In the genomic region with DNA sequence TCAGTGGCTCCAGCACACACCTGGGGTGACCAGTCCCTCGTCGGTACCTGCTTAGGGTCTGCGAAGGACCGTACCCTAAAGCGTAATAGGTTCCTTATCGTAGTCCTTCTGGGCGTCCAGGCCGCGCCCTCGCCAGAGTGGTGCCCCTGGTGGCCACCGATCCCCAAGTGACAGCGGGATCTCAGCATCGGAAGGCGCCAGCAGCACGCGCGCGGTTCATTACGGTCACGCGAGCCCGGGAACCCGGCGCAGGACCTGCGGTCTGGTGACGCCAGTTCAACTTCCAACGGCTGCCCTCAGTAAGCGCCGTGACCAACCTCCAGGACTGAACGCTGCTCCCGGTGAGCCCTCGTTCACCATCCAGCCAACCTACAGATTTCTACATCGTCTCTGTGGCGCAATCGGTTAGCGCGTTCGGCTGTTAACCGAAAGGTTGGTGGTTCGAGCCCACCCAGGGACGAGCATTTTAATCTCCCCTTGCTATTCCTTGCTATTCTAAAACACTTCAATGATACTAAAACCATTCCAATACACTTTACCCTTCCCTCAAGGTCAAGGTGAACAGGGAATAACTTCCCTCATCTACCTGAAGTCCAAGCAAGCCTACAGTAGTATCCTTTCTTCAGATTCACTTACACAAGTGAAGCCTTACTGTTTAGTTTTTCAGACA, we compare ENCODE assay signal across 9 mouse cellular contexts. TPM values are rescaled to one million over a fixed set of nuclear protein-coding genes. Genes with fewer than 3 reads are reported as not detected.
A peak's percentile ranks its signal among the peaks of the same experiment; 100 is the strongest.
DNase-seq lines count a peak whose midpoint lies in the region; ATAC-seq and TF ChIP-seq lines count a peak whose summit lies in the region.
"Had no signal": no experiment of that assay in that cellular context is flagged by ENCODE, and none has a peak within 500 bp of the region (broad histone marks: within the 10 kb centered on the region; RNA-seq: fewer than 3 reads in every experiment).

No protein-coding gene starts in this region.

- peak overlapping the region; percentile 53 for H3K4me2 ChIP-seq in lung, embryonic 16.5 days (ENCODE audit: low read depth, low read length)
- 0 out of 2 replicates have a peak overlapping the region, but pooled peaks have one; percentile 8 for H3K4me2 ChIP-seq in forebrain, postnatal 0 days (ENCODE audit: low read depth)
- peak overlapping the region; percentile 32 for H3K4me2 ChIP-seq in midbrain, postnatal 0 days (ENCODE audit: low read depth, low read length, poor library complexity, severe bottlenecking)

- H3K27ac ChIP-seq in lung, embryonic 16.5 days (ENCODE audit: low read length): no peak overlapping the region
- no peak overlapping the region for H3K27ac ChIP-seq in forebrain, postnatal 0 days (ENCODE audit: low read depth, low read length)
- H3K27ac ChIP-seq in limb, embryonic 10.5 days: 0 out of 2 replicates have a peak overlapping the region, but pooled peaks have one; percentile 40
- no peak overlapping the region for H3K27ac ChIP-seq in midbrain, postnatal 0 days (ENCODE audit: low read depth, low read length)

- 0 out of 2 replicates have a peak, but pooled peaks cover 2% of the 10 kb centered on the region for H3K9me3 ChIP-seq in lung, embryonic 16.5 days (ENCODE audit: control insufficient read depth, low read length)
- 0 out of 2 replicates have a peak, but pooled peaks cover 3% of the 10 kb centered on the region for H3K9me3 ChIP-seq in forebrain, postnatal 0 days (ENCODE audit: low read length)
- no peaks in the 10 kb centered on the region for H3K9me3 ChIP-seq in limb, embryonic 10.5 days (replicated peaks)
- no peaks in the 10 kb centered on the region for H3K9me3 ChIP-seq in midbrain, postnatal 0 days (ENCODE audit: low read length)

- WGBS in lung, embryonic 16.5 days: 1% methylated on average over 41 of the region's 41 CpGs
- 4% methylated on average over 41 of the region's 41 CpGs for WGBS in forebrain, postnatal 0 days
- under 1% methylated on average over 41 of the region's 41 CpGs for WGBS in limb, embryonic 10.5 days
- under 1% methylated on average over 41 of the region's 41 CpGs for WGBS in midbrain, postnatal 0 days

- no peak overlapping the region for H3K9ac ChIP-seq in lung, embryonic 16.5 days (ENCODE audit: low read length)
- no peak overlapping the region for H3K9ac ChIP-seq in forebrain, postnatal 0 days
- H3K9ac ChIP-seq in midbrain, postnatal 0 days (replicated peaks; ENCODE audit: low read length, poor library complexity, severe bottlenecking): no peak overlapping the region

- peaks cover 7% of the 10 kb centered on the region for H3K4me1 ChIP-seq in lung, embryonic 16.5 days (replicated peaks; ENCODE audit: control insufficient read depth, insufficient read depth, low read length)
- H3K4me1 ChIP-seq in forebrain, postnatal 0 days (ENCODE audit: insufficient read depth): no peaks in the 10 kb centered on the region
- H3K4me1 ChIP-seq in limb, embryonic 10.5 days: peaks cover 15% of the 10 kb centered on the region
- no peaks in the 10 kb centered on the region for H3K4me1 ChIP-seq in midbrain, postnatal 0 days (ENCODE audit: insufficient read depth, low read length)

- H3K36me3 ChIP-seq in lung, embryonic 16.5 days (ENCODE audit: control insufficient read depth, insufficient read depth, low read length): no peaks in the 10 kb centered on the region
- H3K36me3 ChIP-seq in forebrain, postnatal 0 days (ENCODE audit: insufficient read depth): no peaks in the 10 kb centered on the region
- H3K36me3 ChIP-seq in limb, embryonic 10.5 days: no peaks in the 10 kb centered on the region
- no peaks in the 10 kb centered on the region for H3K36me3 ChIP-seq in midbrain, postnatal 0 days (ENCODE audit: insufficient read depth, low read length)

- ATAC-seq in lung, embryonic 16.5 days (ENCODE audit: low read depth): peak; percentile 38; the same call in 1 of the 2 replicates
- ATAC-seq in forebrain, postnatal 0 days: no peak
- ATAC-seq in midbrain, postnatal 0 days (ENCODE audit: low FRiP score): no peak

- DNase-seq in lung, postnatal 25 days (ENCODE audit: low spot score): no peak
- peak; percentile 74 for DNase-seq in c-Kit-positive CD71-positive TER-119-positive erythroid progenitor cells, embryonic 14.5 days (ENCODE audit: low spot score)
- no peak for DNase-seq in forebrain, postnatal 0 days
- peak; percentile 91 for DNase-seq in limb, embryonic 10.5 days (ENCODE audit: low spot score)
- DNase-seq in midbrain, postnatal 0 days (ENCODE audit: low spot score): peak; percentile 5
- DNase-seq in thymus, postnatal 4 days: peak; percentile 58
- DNase-seq in cerebellum, postnatal 4 days (ENCODE audit: low spot score in 2 of 2): no peak

- peak overlapping the region; percentile 40 for H3K4me3 ChIP-seq in lung, embryonic 16.5 days (ENCODE audit: low read length)
- peak overlapping the region; percentile 9; the same call in 1 of the 2 replicates for H3K4me3 ChIP-seq in forebrain, postnatal 0 days (ENCODE audit: low read depth, low read length)
- peak overlapping the region; percentile 65 for H3K4me3 ChIP-seq in limb, embryonic 10.5 days
- H3K4me3 ChIP-seq in midbrain, postnatal 0 days (ENCODE audit: low read depth, low read length): peak overlapping the region; percentile 27

- H3K27me3 ChIP-seq in lung, embryonic 16.5 days (ENCODE audit: control insufficient read depth, insufficient read depth, low read depth, low read length): peaks cover 85% of the 10 kb centered on the region
- peaks cover 91% of the 10 kb centered on the region for H3K27me3 ChIP-seq in forebrain, postnatal 0 days (ENCODE audit: insufficient read depth, low read length)
- H3K27me3 ChIP-seq in limb, embryonic 10.5 days (ENCODE audit: low read depth, poor library complexity, severe bottlenecking): peaks cover 98% of the 10 kb centered on the region
- peaks cover 79% of the 10 kb centered on the region for H3K27me3 ChIP-seq in midbrain, postnatal 0 days (ENCODE audit: insufficient read depth, low read length)

- TF ChIP-seq CTCF in forebrain, postnatal 0 days (IDR thresholded peaks at IDR 0.05; ENCODE audit: low read depth): no peak
- peak; percentile 28 for TF ChIP-seq CTCF in midbrain, postnatal 0 days (IDR thresholded peaks at IDR 0.05)

RNA-seq across cellular contexts. Expression of a gene that starts 50.1 kb away (rescaled TPM):
- 0.30 and 0.34 TPM in 2 replicates for polyA plus RNA-seq in lung, embryonic 16.5 days (2015; fragmentation: Nextera tagmentation; extraction: Ambion mirVana)
- total RNA-seq in forebrain, postnatal 0 days (2014; rRNA removed): not detected in 2 replicates
- polyA plus RNA-seq in forebrain, postnatal 0 days (2015; fragmentation: Nextera tagmentation; extraction: Ambion mirVana): not detected in 2 replicates
- polyA plus RNA-seq in limb, embryonic 10.5 days (2016; fragmentation: Nextera tagmentation; extraction: Ambion mirVana): 0.14 TPM in 1 of 2 replicates, not detected in the other
- total RNA-seq in midbrain, postnatal 0 days (2014; rRNA removed): not detected in 2 replicates
- not detected in 2 replicates for polyA plus RNA-seq in midbrain, postnatal 0 days (2015; fragmentation: Nextera tagmentation; extraction: Ambion mirVana)
- polyA plus RNA-seq: frontal cortex, adult 2 months had no signal

Comparison
In these comparisons a context has a peak if more than half of its experiments do, and no peak if none do; other contexts are left out.
1. H3K4me3 ChIP-seq: peak in every context shown above with its lines; median percentile 65 in limb, embryonic 10.5 days; 40 in lung, embryonic 16.5 days; 27 in midbrain, postnatal 0 days; 9 in forebrain, postnatal 0 days.
2. DNase-seq: peak in c-Kit-positive CD71-positive TER-119-positive erythroid progenitor cells, embryonic 14.5 days (single experiment), limb, embryonic 10.5 days (single experiment), midbrain, postnatal 0 days (single experiment) and thymus, postnatal 4 days (single experiment); none in lung, postnatal 25 days (single experiment), forebrain, postnatal 0 days (single experiment) and cerebellum, postnatal 4 days (0 of 2).
3. Peak in every context shown above with its lines, with median percentiles within 50 percentile points of each other: H3K4me2 ChIP-seq.